Mouse (Mus musculus): ENCODE measurements around the gene Epor. TPM values are rescaled to one million over a fixed set of nuclear protein-coding genes. Genes with fewer than 3 reads are reported as not detected.

The Epor gene
- polyA plus RNA-seq, 2 experiments: 82.6 to 146 TPM

GRCm38 (mm10) chr9:21960135-21960534, 3.2 kb downstream of the Epor start:
- Histone ChIP-seq H3K27me3 (ENCODE audit: control insufficient read depth, insufficient read depth, low read length) (no peaks in the 10 kb centered on the region), H3K36me3 (replicated peaks; ENCODE audit: control insufficient read depth, insufficient read depth, low read depth) (peaks cover 45% of the 10 kb centered on the region), H3K27ac (peak overlapping the region; percentile 75; the same call in 1 of the 2 replicates), H3K4me3 (ENCODE audit: insufficient read depth in 1 of 2, low read depth in 2 of 2, low read length in 2 of 2) (peak overlapping the region; percentile 68 to 94), H3K9me3 (ENCODE audit: control insufficient read depth, low read length) (no peaks in the 10 kb centered on the region), H3K4me2 (ENCODE audit: low read depth) (peak overlapping the region; percentile 71), H3K9ac (replicated peaks) (peak overlapping the region; percentile 89), H3K4me1 (replicated peaks; ENCODE audit: control insufficient read depth in 2 of 2, insufficient read depth in 2 of 2, low read length in 1 of 2) (peaks cover 13 to 26% of the 10 kb centered on the region in 2 experiments)
- WGBS (ENCODE audit: insufficient replicate concordance): 72% methylated on average over 9 of the region's 9 CpGs
- DNase-seq (ENCODE audit: low read depth in 3 of 3, low spot score in 3 of 3): no peak
- TF ChIP-seq CTCF (IDR thresholded peaks at IDR 0.05; ENCODE audit: low read depth) (no peak), EP300 (IDR thresholded peaks at IDR 0.05; ENCODE audit: low read depth) (no peak)
- no peak for ATAC-seq (ENCODE audit: insufficient read depth)

DNA sequence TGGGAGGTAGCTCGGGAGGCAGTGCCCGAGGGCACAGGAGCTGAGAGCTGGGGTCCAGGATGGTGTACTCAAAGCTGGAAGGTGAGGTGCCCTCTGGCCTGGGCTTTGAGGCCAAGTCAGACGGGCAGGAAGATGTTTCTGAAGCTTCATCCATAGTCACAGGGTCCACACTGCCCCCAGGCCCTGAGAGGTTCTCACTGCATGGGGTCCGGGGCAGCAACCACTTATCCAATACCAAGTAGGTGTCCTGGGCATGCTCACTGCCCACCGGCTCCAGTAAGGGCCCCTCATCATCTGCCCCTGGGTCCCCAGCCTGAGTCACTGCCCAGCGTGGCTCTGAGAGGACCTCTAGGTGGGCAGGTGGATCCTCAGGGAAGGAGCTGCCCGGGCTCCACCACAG, 4.1 kb downstream of the Epor start:
- peaks cover 45% of the 10 kb centered on the region for H3K36me3 ChIP-seq (replicated peaks; ENCODE audit: control insufficient read depth, insufficient read depth, low read depth)
- H3K27me3 ChIP-seq (ENCODE audit: control insufficient read depth, insufficient read depth, low read length): no peaks in the 10 kb centered on the region
- TF ChIP-seq CTCF (IDR thresholded peaks at IDR 0.05; ENCODE audit: low read depth): no peak
- TF ChIP-seq EP300 (IDR thresholded peaks at IDR 0.05; ENCODE audit: low read depth): no peak
- peak overlapping the region; percentile 20; the same call in 1 of the 2 replicates for H3K27ac ChIP-seq
- no peak for ATAC-seq (ENCODE audit: insufficient read depth)
- H3K9me3 ChIP-seq (ENCODE audit: control insufficient read depth, low read length): no peaks in the 10 kb centered on the region
- H3K4me2 ChIP-seq (ENCODE audit: low read depth): peak overlapping the region; percentile 71
- H3K9ac ChIP-seq (replicated peaks): no peak overlapping the region
- H3K4me3 ChIP-seq (ENCODE audit: insufficient read depth in 1 of 2, low read depth in 2 of 2, low read length in 2 of 2): peak overlapping the region in 1 of 2 experiments; percentile 94; a peak in 2 of 4 replicates
- no peak for DNase-seq (ENCODE audit: low read depth in 3 of 3, low spot score in 3 of 3)
- WGBS (ENCODE audit: insufficient replicate concordance): 86% methylated on average over 7 of the region's 7 CpGs
- H3K4me1 ChIP-seq (replicated peaks; ENCODE audit: control insufficient read depth in 2 of 2, insufficient read depth in 2 of 2, low read length in 1 of 2): peaks cover 17 to 28% of the 10 kb centered on the region in 2 experiments

DNA sequence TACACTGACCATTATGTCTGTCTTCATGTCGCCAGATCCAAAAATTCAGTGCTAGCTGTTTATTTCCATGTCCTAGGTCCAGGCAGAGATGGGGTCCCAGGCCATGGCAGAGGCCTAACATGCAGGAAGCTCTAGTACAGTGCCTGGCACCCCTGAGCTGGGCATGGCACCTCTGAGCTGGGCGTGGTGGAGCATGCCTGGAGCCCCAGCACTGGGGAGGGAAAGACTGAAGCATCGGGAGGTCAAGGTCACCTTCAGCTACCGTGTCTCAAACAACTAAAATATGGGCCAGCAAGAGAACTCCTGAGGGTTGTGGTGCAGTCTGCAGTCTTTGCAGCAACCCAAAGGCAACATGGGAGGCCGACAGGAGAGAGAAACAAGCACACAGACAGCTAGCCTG, 4.9 kb downstream of the Epor start:
- Histone ChIP-seq H3K4me2 (ENCODE audit: low read depth) (peak overlapping the region; percentile 11; the same call in 1 of the 2 replicates), H3K4me1 (replicated peaks; ENCODE audit: control insufficient read depth in 2 of 2, insufficient read depth in 2 of 2, low read length in 1 of 2) (peaks cover 11 to 22% of the 10 kb centered on the region in 2 experiments), H3K9ac (replicated peaks) (no peak overlapping the region), H3K4me3 (ENCODE audit: insufficient read depth in 1 of 2, low read depth in 2 of 2, low read length in 2 of 2) (no peak overlapping the region), H3K27me3 (ENCODE audit: control insufficient read depth, insufficient read depth, low read length) (no peaks in the 10 kb centered on the region), H3K9me3 (ENCODE audit: control insufficient read depth, low read length) (no peaks in the 10 kb centered on the region), H3K27ac (peak overlapping the region; percentile 26), H3K36me3 (replicated peaks; ENCODE audit: control insufficient read depth, insufficient read depth, low read depth) (peaks cover 45% of the 10 kb centered on the region)
- 62% methylated on average over 5 of the region's 5 CpGs for WGBS (ENCODE audit: insufficient replicate concordance)
- no peak for DNase-seq (ENCODE audit: low read depth in 3 of 3, low spot score in 3 of 3)
- no peak for TF ChIP-seq EP300 (IDR thresholded peaks at IDR 0.05; ENCODE audit: low read depth)
- TF ChIP-seq CTCF (IDR thresholded peaks at IDR 0.05; ENCODE audit: low read depth): no peak
- ATAC-seq (ENCODE audit: insufficient read depth): no peak

GRCm38 (mm10) chr9:21955570-21956281, 7.6 kb downstream of the Epor start, which contains the start of gene Swsap1:
TSS of gene Swsap1 (plus strand) at chr9:21955755.
- H3K9ac ChIP-seq (replicated peaks): peak within 1 kb of the TSS; percentile 75
- H3K36me3 ChIP-seq (replicated peaks; ENCODE audit: control insufficient read depth, insufficient read depth, low read depth): peaks cover 31% of the 10 kb centered on the region
- peak within 1 kb of the TSS; percentile 69 for H3K27ac ChIP-seq
- H3K9me3 ChIP-seq (ENCODE audit: control insufficient read depth, low read length): no peaks in the 10 kb centered on the region
- TF ChIP-seq CTCF (IDR thresholded peaks at IDR 0.05; ENCODE audit: low read depth) (no peak), EP300 (IDR thresholded peaks at IDR 0.05; ENCODE audit: low read depth) (no peak)
- peak; percentile 97 to 98 (median 97) for DNase-seq (ENCODE audit: low read depth in 3 of 3, low spot score in 3 of 3)
- peak within 1 kb of the TSS; percentile 74 to 81 for H3K4me3 ChIP-seq (ENCODE audit: insufficient read depth in 1 of 2, low read depth in 2 of 2, low read length in 2 of 2)
- H3K27me3 ChIP-seq (ENCODE audit: control insufficient read depth, insufficient read depth, low read length): no peaks in the 10 kb centered on the region
- ATAC-seq (ENCODE audit: insufficient read depth): peak; percentile 93
- H3K4me1 ChIP-seq (replicated peaks; ENCODE audit: control insufficient read depth in 2 of 2, insufficient read depth in 2 of 2, low read length in 1 of 2): peaks cover 8 to 16% of the 10 kb centered on the region in 2 experiments
- H3K4me2 ChIP-seq (ENCODE audit: low read depth): peak within 1 kb of the TSS; percentile 73
- WGBS (ENCODE audit: insufficient replicate concordance): under 1% methylated on average over 53 of the region's 54 CpGs

DNA sequence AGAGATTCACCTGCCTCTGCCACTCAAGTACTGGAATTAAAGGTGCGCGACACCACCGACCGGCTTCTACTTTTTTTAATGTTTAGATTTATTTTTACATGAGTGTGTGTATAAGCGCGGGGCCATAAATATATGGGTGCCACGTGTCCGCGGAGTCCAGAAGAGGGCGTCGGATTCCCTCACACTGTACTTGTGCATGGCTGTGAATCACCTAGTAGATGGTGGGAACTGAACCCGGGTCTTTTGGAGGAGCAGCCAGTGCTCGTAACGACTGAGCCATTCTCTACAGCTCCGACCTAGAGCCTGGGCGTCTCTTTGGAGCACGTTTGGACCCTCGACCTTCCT, 8.1 kb downstream of the Epor start:
- peak overlapping the region; percentile 48 for H3K27ac ChIP-seq
- H3K4me1 ChIP-seq (replicated peaks; ENCODE audit: control insufficient read depth in 2 of 2, insufficient read depth in 2 of 2, low read length in 1 of 2): peaks cover 8 to 11% of the 10 kb centered on the region in 2 experiments
- H3K36me3 ChIP-seq (replicated peaks; ENCODE audit: control insufficient read depth, insufficient read depth, low read depth): peaks cover 26% of the 10 kb centered on the region
- H3K27me3 ChIP-seq (ENCODE audit: control insufficient read depth, insufficient read depth, low read length): no peaks in the 10 kb centered on the region
- DNase-seq (ENCODE audit: low read depth in 3 of 3, low spot score in 3 of 3): no peak
- TF ChIP-seq EP300 (IDR thresholded peaks at IDR 0.05; ENCODE audit: low read depth) (no peak), CTCF (IDR thresholded peaks at IDR 0.05; ENCODE audit: low read depth) (peak; percentile 65)
- 2% methylated on average over 18 of the region's 18 CpGs for WGBS (ENCODE audit: insufficient replicate concordance)
- H3K4me2 ChIP-seq (ENCODE audit: low read depth): peak overlapping the region; percentile 73
- peak; percentile 69 for ATAC-seq (ENCODE audit: insufficient read depth)
- H3K9me3 ChIP-seq (ENCODE audit: control insufficient read depth, low read length): no peaks in the 10 kb centered on the region
- H3K4me3 ChIP-seq (ENCODE audit: insufficient read depth in 1 of 2, low read depth in 2 of 2, low read length in 2 of 2): peak overlapping the region; percentile 74 to 81
- H3K9ac ChIP-seq (replicated peaks): peak overlapping the region; percentile 40; the same call in 1 of the 2 replicates

All from liver, embryonic 14.5 days (tissue).